Mouse (Mus musculus) lung, postnatal 0 days (tissue): ENCODE results near the gene Zfp78. TPM values are rescaled to one million over a fixed set of nuclear protein-coding genes. Genes with fewer than 3 reads are reported as not detected.
A peak's percentile ranks its signal among the peaks of the same experiment; 100 is the strongest.
"Not testable (repeated sequence)": the region's sequence is repeated elsewhere in the genome, so short reads cannot be mapped to it uniquely, and the experiment has no call there.

ENCODE experiments used
- ATAC-seq: fragments of 200-750 bp; cut with Nextera tagmentation; 2 replicates; pipeline ENCODE4 v1.8.0; 2017; ENCODE audit warnings: moderate library complexity
- DNase-seq: peaks from one replicate; pipeline ENCODE4 v3.0.0-alpha.2; 2016; ENCODE audit warnings: low spot score
- H3K27ac ChIP-seq: fragments of 300-500 bp; sonication (generic); 2 replicates; pipeline ENCODE4 v1.5.1; 2014; ENCODE audit warnings: antibody characterized with exemption, mild to moderate bottlenecking, low read length, mixed read lengths
- H3K27me3 ChIP-seq: fragments of 300-500 bp; sonication (generic); replicated peaks from 2 replicates; pipeline ENCODE4 v1.6.1; 2014; ENCODE audit warnings: low read length, mixed read lengths; ENCODE audit not compliant: insufficient read depth
- H3K36me3 ChIP-seq: fragments of 300-500 bp; sonication (generic); 2 replicates; pipeline ENCODE4 v1.6.1; 2014; ENCODE audit warnings: low read length, mixed read lengths; ENCODE audit not compliant: insufficient read depth
- H3K4me1 ChIP-seq: fragments of 300-500 bp; sonication (generic); 2 replicates; pipeline ENCODE4 v1.6.1; 2014; ENCODE audit warnings: antibody characterized with exemption, low read depth, low read length, mixed read lengths; ENCODE audit not compliant: insufficient read depth
- H3K4me2 ChIP-seq: fragments of 300-500 bp; sonication (generic); replicated peaks from 2 replicates; pipeline ENCODE4 v1.6.1; 2014; ENCODE audit warnings: low read depth, mild to moderate bottlenecking, low read length, moderate library complexity, mixed read lengths
- H3K4me3 ChIP-seq: fragments of 300-500 bp; sonication (generic); 2 replicates; pipeline ENCODE4 v1.5.1; 2014; ENCODE audit warnings: low read depth, low read length
- H3K9ac ChIP-seq: fragments of 300-500 bp; sonication (generic); replicated peaks from 2 replicates; pipeline ENCODE4 v1.6.1; 2014; ENCODE audit warnings: low read depth, mild to moderate bottlenecking
- H3K9me3 ChIP-seq: fragments of 300-500 bp; sonication (generic); 2 replicates; pipeline ENCODE4 v1.6.1; 2016; ENCODE audit warnings: low read length, mixed read lengths
- CTCF ChIP-seq: IDR thresholded peaks from 2 replicates; pipeline ENCODE4 v1.5.1; 2016; ENCODE audit warnings: antibody characterized with exemption, mild to moderate bottlenecking
- EP300 ChIP-seq: IDR thresholded peaks from 2 replicates; pipeline ENCODE4 v1.6.1; 2016; ENCODE audit warnings: antibody characterized with exemption, mild to moderate bottlenecking, control low read depth
- WGBS: fragments of 180-500 bp; shearing (Covaris S2); extraction: QIAGEN DNeasy Blood & Tissue Kit; methylation state at CpG from one replicate; pipeline ENCODE4 v1.1.7; 2014; 5-methylcytosine and 5-hydroxymethylcytosine counted together
- polyA plus RNA-seq: library from polyadenylated mRNA; unstranded; fragments of >200 nt; fragmentation: Nextera tagmentation; extraction: Ambion mirVana; gene quantifications from 2 replicates; pipeline ENCODE4 v1.2.1, GENCODE M21; 2015

Zfp78 gene
- polyA plus RNA-seq, 1 experiment from 2014 or later: 1.6 TPM

GRCm38 (mm10) chr7:6364761-6365160 is 1.7 kb downstream of the Zfp78 start:
- H3K9me3 ChIP-seq: no peaks in the 10 kb centered on the region
- H3K27ac ChIP-seq: no peak overlapping the region
- WGBS: 61% methylated on average over 1 of the region's 1 CpGs
- H3K36me3 ChIP-seq: no peaks in the 10 kb centered on the region
- H3K4me3 ChIP-seq: no peak overlapping the region
- no peaks in the 10 kb centered on the region for H3K27me3 ChIP-seq
- H3K4me2 ChIP-seq: no peak overlapping the region
- H3K4me1 ChIP-seq: peaks cover 7% of the 10 kb centered on the region; the same call in 1 of the 2 replicates
- DNase-seq: peak; percentile 24
- TF ChIP-seq EP300 (no peak), CTCF (no peak)
- ATAC-seq: no peak
- H3K9ac ChIP-seq: no peak overlapping the region

- Histone ChIP-seq H3K4me3 (no peak overlapping the region), H3K4me1 (peaks cover 5% of the 10 kb centered on the region; the same call in 1 of the 2 replicates), H3K27me3 (no peaks in the 10 kb centered on the region), H3K36me3 (no peaks in the 10 kb centered on the region), H3K9me3 (no peaks in the 10 kb centered on the region), H3K4me2 (no peak overlapping the region), H3K27ac (no peak overlapping the region), H3K9ac (no peak overlapping the region)
- no peak for ATAC-seq
- TF ChIP-seq EP300 (no peak), CTCF (no peak)
- no peak for DNase-seq
- WGBS: 91% methylated on average over 5 of the region's 5 CpGs
Measured at GRCm38 (mm10) chr7:6367185-6367584, 4.1 kb downstream of the Zfp78 start.

- 73% methylated on average over 5 of the region's 5 CpGs for WGBS
- not testable (repeated sequence) for H3K27ac ChIP-seq, H3K9me3 ChIP-seq, H3K36me3 ChIP-seq, H3K4me3 ChIP-seq, H3K4me2 ChIP-seq, ATAC-seq, DNase-seq, H3K27me3 ChIP-seq, H3K4me1 ChIP-seq, H3K9ac ChIP-seq
Measured at GRCm38 (mm10) chr7:6368146-6368545, 5.1 kb downstream of the Zfp78 start.

GRCm38 (mm10) chr7:6369460-6369859 is 6.4 kb downstream of the Zfp78 start:
- Histone ChIP-seq H3K4me3 (no peak overlapping the region), H3K36me3 (0 out of 2 replicates have a peak, but pooled peaks cover 8% of the 10 kb centered on the region), H3K27me3 (no peaks in the 10 kb centered on the region), H3K4me2 (no peak overlapping the region), H3K4me1 (no peaks in the 10 kb centered on the region), H3K9me3 (no peaks in the 10 kb centered on the region), H3K9ac (no peak overlapping the region), H3K27ac (no peak overlapping the region)
- DNase-seq (no peak), ATAC-seq (no peak)
- WGBS: 85% methylated on average over 3 of the region's 3 CpGs
- TF ChIP-seq CTCF (no peak), EP300 (no peak)

GRCm38 (mm10) chr7:6372993-6373392 is 9.9 kb downstream of the Zfp78 start:
- no peak overlapping the region for H3K27ac ChIP-seq
- DNase-seq (no peak), ATAC-seq (no peak)
- H3K4me2 ChIP-seq: no peak overlapping the region
- H3K9ac ChIP-seq: no peak overlapping the region
- TF ChIP-seq CTCF: no peak
- no peak for TF ChIP-seq EP300
- no peaks in the 10 kb centered on the region for H3K27me3 ChIP-seq
- H3K36me3 ChIP-seq: 0 out of 2 replicates have a peak, but pooled peaks cover 8% of the 10 kb centered on the region
- H3K4me3 ChIP-seq: no peak overlapping the region
- no peaks in the 10 kb centered on the region for H3K4me1 ChIP-seq
- WGBS: 78% methylated on average over 3 of the region's 3 CpGs
- H3K9me3 ChIP-seq: no peaks in the 10 kb centered on the region

- 80% methylated on average over 8 of the region's 8 CpGs for WGBS
- H3K9me3 ChIP-seq: no peaks in the 10 kb centered on the region
- no peak overlapping the region for H3K27ac ChIP-seq
- ATAC-seq: no peak
- H3K9ac ChIP-seq: no peak overlapping the region
- TF ChIP-seq CTCF: no peak
- TF ChIP-seq EP300: no peak
- H3K27me3 ChIP-seq: no peaks in the 10 kb centered on the region
- no peak overlapping the region for H3K4me3 ChIP-seq
- no peaks in the 10 kb centered on the region for H3K36me3 ChIP-seq
- no peaks in the 10 kb centered on the region for H3K4me1 ChIP-seq
- H3K4me2 ChIP-seq: no peak overlapping the region
- no peak for DNase-seq
Measured at GRCm38 (mm10) chr7:6378441-6378840, 15.4 kb downstream of the Zfp78 start.

- Histone ChIP-seq H3K4me3 (no peak overlapping the region), H3K4me1 (peaks cover 4% of the 10 kb centered on the region; the same call in 1 of the 2 replicates), H3K9me3 (no peaks in the 10 kb centered on the region), H3K9ac (no peak overlapping the region), H3K27me3 (no peaks in the 10 kb centered on the region), H3K4me2 (no peak overlapping the region), H3K36me3 (no peaks in the 10 kb centered on the region), H3K27ac (no peak overlapping the region)
- TF ChIP-seq EP300: no peak
- TF ChIP-seq CTCF: peak; percentile 20; the same call in 1 of the 2 replicates
- no peak for ATAC-seq
- no peak for DNase-seq
- WGBS: 79% methylated on average over 2 of the region's 2 CpGs
Measured at GRCm38 (mm10) chr7:6381431-6381830, 18.4 kb downstream of the Zfp78 start.
